8 mouse cellular contexts compared by ENCODE assay signal in the genomic region with DNA sequence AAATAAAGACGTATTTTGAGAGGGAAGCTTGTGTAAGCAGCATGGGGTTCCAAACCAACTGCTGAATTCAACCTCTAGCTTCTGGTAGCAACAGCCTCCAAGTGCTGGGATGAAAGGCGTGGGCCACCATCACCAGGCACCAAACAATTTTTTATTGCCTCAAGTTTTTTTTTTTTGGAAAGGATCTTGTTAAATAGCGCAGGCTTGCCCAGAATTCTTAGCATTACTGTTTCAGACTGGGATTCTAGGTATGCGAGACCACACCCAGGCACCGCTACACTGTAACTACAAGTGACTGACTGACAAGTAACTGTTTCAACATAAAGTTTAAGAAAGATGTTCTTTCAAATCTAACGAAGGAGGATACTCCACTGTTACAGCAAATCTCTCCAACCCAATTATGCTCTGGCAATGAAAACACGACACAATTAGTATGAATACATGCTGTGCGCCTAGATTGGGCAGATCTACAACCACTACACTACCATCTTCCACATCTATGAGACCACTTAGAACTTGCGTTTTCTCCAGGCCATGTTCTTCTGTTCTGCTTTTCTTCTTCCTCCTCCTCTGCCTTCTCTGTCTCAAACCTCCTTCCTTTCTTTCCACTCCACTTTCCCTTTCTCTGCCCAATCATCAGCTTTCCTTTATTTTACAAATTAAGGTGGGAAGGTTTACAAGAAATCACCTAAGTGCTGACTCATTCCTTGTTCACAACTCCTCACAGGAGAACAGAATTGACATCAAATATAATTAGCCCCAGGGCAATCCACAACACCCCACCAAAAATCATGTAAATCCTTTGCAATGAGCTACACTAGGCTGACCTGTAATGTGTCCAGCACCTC. TPM values are rescaled to one million over a fixed set of nuclear protein-coding genes. Genes with fewer than 3 reads are reported as not detected.
DNase-seq lines count a peak whose midpoint lies in the region; ATAC-seq and TF ChIP-seq lines count a peak whose summit lies in the region.

No protein-coding gene starts in this region.

- no peaks in the 10 kb centered on the region for H3K4me1 ChIP-seq in ES-Bruce4 (ENCODE audit: control insufficient read depth, insufficient read depth, low read length)
- peaks cover 25% of the 10 kb centered on the region for H3K4me1 ChIP-seq in embryonic facial prominence, embryonic 10.5 days
- 0 out of 2 replicates have a peak, but pooled peaks cover 5% of the 10 kb centered on the region for H3K4me1 ChIP-seq in intestine, embryonic 15.5 days (replicated peaks)

- TF ChIP-seq EP300 in ES-Bruce4 (IDR thresholded peaks at IDR 0.05; ENCODE audit: insufficient read depth, low read depth, low read length) = no peak

- TF ChIP-seq CTCF in ES-Bruce4 (IDR thresholded peaks at IDR 0.05; ENCODE audit: low read depth, low read length) = no peak

- H3K9me3 ChIP-seq in ES-Bruce4 (replicated peaks; ENCODE audit: control insufficient read depth, insufficient read depth, low read length, poor library complexity, severe bottlenecking) = 0 out of 2 replicates have a peak, but pooled peaks cover 5% of the 10 kb centered on the region
- H3K9me3 ChIP-seq in embryonic facial prominence, embryonic 10.5 days = no peaks in the 10 kb centered on the region
- no peaks in the 10 kb centered on the region for H3K9me3 ChIP-seq in intestine, embryonic 15.5 days

- TF ChIP-seq POLR2A in ES-Bruce4 (IDR thresholded peaks at IDR 0.05; ENCODE audit: insufficient read depth, low read length) = peak; percentile 14

- H3K36me3 ChIP-seq in ES-Bruce4 (ENCODE audit: control insufficient read depth, insufficient read depth, low read length, poor library complexity, severe bottlenecking) = no peaks in the 10 kb centered on the region; the same call in 1 of the 2 replicates
- no peaks in the 10 kb centered on the region for H3K36me3 ChIP-seq in embryonic facial prominence, embryonic 10.5 days (replicated peaks)
- no peaks in the 10 kb centered on the region for H3K36me3 ChIP-seq in intestine, embryonic 15.5 days

- peak; percentile 13 for DNase-seq in kidney, adult 11 months
- no peak for DNase-seq in kidney, postnatal 36 days
- no peak for DNase-seq in embryonic facial prominence, embryonic 10.5 days (ENCODE audit: low spot score)
- DNase-seq in neural tube, embryonic 10.5 days (ENCODE audit: extremely low spot score, low spot score) = peak; percentile 13
- DNase-seq in urinary bladder, adult 2 months (ENCODE audit: low spot score) = no peak
- no peak for DNase-seq in urinary bladder, postnatal 4 days (ENCODE audit: low spot score in 2 of 2)

- H3K4me2 ChIP-seq in intestine, embryonic 15.5 days (replicated peaks) = peak overlapping the region; percentile 77

- peak overlapping the region; percentile 90 for H3K27ac ChIP-seq in ES-Bruce4 (ENCODE audit: insufficient read depth, low read length)
- H3K27ac ChIP-seq in embryonic facial prominence, embryonic 10.5 days (replicated peaks) = peak overlapping the region; percentile 96
- peak overlapping the region; percentile 100 for H3K27ac ChIP-seq in intestine, embryonic 15.5 days

- peak overlapping the region; percentile 78 for H3K9ac ChIP-seq in ES-Bruce4 (ENCODE audit: low read depth, poor library complexity, severe bottlenecking)
- H3K9ac ChIP-seq in intestine, embryonic 15.5 days = peak overlapping the region; percentile 68

- 88% methylated on average over 9 of the region's 9 CpGs for WGBS in embryonic facial prominence, embryonic 10.5 days
- 85% methylated on average over 9 of the region's 9 CpGs for WGBS in intestine, embryonic 15.5 days

- peak overlapping the region; percentile 91 for H3K4me3 ChIP-seq in ES-Bruce4 (ENCODE audit: low read depth, low read length)
- H3K4me3 ChIP-seq in embryonic facial prominence, embryonic 10.5 days = peak overlapping the region; percentile 98
- peak overlapping the region; percentile 95 for H3K4me3 ChIP-seq in intestine, embryonic 15.5 days (replicated peaks)

- no peaks in the 10 kb centered on the region for H3K27me3 ChIP-seq in ES-Bruce4 (ENCODE audit: control insufficient read depth, insufficient read depth, low read length, poor library complexity, severe bottlenecking)
- H3K27me3 ChIP-seq in embryonic facial prominence, embryonic 10.5 days (replicated peaks; ENCODE audit: low read depth, poor library complexity, severe bottlenecking) = no peaks in the 10 kb centered on the region
- no peaks in the 10 kb centered on the region for H3K27me3 ChIP-seq in intestine, embryonic 15.5 days (replicated peaks)

- ATAC-seq in intestine, embryonic 15.5 days = peak; percentile 1; the same call in 1 of the 2 replicates

RNA-seq across cellular contexts. Expression of gene Birc6, which starts 1.1 kb away (rescaled TPM):
- polyA plus RNA-seq in ES-Bruce4 (2011; ENCODE audit: insufficient read depth, insufficient read length, low read depth, missing spikeins) = 123 and 132 TPM in 2 replicates
- polyA plus RNA-seq in embryonic facial prominence, embryonic 10.5 days (2016; fragmentation: Nextera tagmentation; extraction: Ambion mirVana) = 92.4 and 99.8 TPM in 2 replicates
- 68.7 and 83.2 TPM in 2 replicates for polyA plus RNA-seq in intestine, embryonic 15.5 days (2015; fragmentation: Nextera tagmentation; extraction: Ambion mirVana)
- 60.2 and 67.2 TPM in 2 replicates for polyA plus RNA-seq in urinary bladder, adult 2 months (2012; rRNA removed)

RNA-seq across cellular contexts. Expression of gene Yipf4, which starts 37.7 kb away (rescaled TPM):
- polyA plus RNA-seq in ES-Bruce4 (2011; ENCODE audit: insufficient read depth, insufficient read length, low read depth, missing spikeins) = 82.5 and 128 TPM in 2 replicates
- 31.4 and 34.8 TPM in 2 replicates for polyA plus RNA-seq in embryonic facial prominence, embryonic 10.5 days (2016; fragmentation: Nextera tagmentation; extraction: Ambion mirVana)
- 62.6 and 74.2 TPM in 2 replicates for polyA plus RNA-seq in intestine, embryonic 15.5 days (2015; fragmentation: Nextera tagmentation; extraction: Ambion mirVana)
- polyA plus RNA-seq in urinary bladder, adult 2 months (2012; rRNA removed) = 57.7 and 71.5 TPM in 2 replicates

Comparison
In these comparisons a context has a peak if more than half of its experiments do, and no peak if none do; other contexts are left out.
1. DNase-seq: peak in kidney, adult 11 months (single experiment) and neural tube, embryonic 10.5 days (single experiment); none in kidney, postnatal 36 days (0 of 2), embryonic facial prominence, embryonic 10.5 days (single experiment), urinary bladder, adult 2 months (single experiment) and urinary bladder, postnatal 4 days (0 of 2).
2. Peak in every context shown above with its lines, with median percentiles within 50 percentile points of each other: H3K27ac ChIP-seq and H3K4me3 ChIP-seq.